Mouse (Mus musculus): Measurements from ENCODE around the gene Bdnf.

DNA sequence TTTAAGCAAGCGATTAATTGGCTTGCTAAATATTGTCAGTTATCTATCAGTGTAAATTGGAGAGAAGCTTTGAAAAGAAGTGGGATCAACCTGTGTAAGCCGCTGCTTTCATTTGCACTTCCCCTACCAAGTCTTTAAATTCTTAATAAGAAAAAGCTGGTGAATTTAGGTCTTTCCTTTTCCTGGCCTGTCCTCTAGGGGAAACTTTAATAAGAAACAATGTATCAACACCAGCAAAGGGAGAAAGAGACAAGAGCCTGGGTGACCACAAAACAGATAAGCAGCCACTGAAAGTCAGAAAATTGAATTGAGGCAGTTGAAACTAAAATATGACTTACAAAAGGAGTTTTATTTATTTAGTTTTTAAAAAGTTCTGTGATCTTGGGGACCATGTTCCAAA is 4.9 kb downstream of the Bdnf start:
- TF ChIP-seq TCF3 (IDR thresholded peaks at IDR 0.05; ENCODE audit: insufficient read length, low read depth) (no peak), POLR2A (IDR thresholded peaks at IDR 0.05; ENCODE audit: insufficient read length, low read depth) (no peak), USF1 (IDR thresholded peaks at IDR 0.05; ENCODE audit: low read depth) (no peak), E2F4 (IDR thresholded peaks at IDR 0.05; ENCODE audit: insufficient read depth) (no peak), TCF12 (IDR thresholded peaks at IDR 0.05; ENCODE audit: insufficient read depth, poor library complexity, severe bottlenecking) (no peak), MYOG (IDR thresholded peaks at IDR 0.05; ENCODE audit: control insufficient read depth in 1 of 3, insufficient read depth in 1 of 3, insufficient read length in 2 of 3, low read depth in 2 of 3) (no peak), MYOD1 (IDR thresholded peaks at IDR 0.05; ENCODE audit: control insufficient read depth in 1 of 3, insufficient read length in 2 of 3, low read depth in 2 of 3) (no peak), CEBPB (IDR thresholded peaks at IDR 0.05; ENCODE audit: insufficient read depth, poor library complexity, severe bottlenecking) (no peak), SRF (IDR thresholded peaks at IDR 0.05; ENCODE audit: control insufficient read depth, insufficient read length, low read depth) (no peak)

Measured in myocyte (in vitro differentiated cells).